Mouse (Mus musculus) MEL (cell line): Measurements from ENCODE around the gene Cdh13. TPM values are rescaled to one million over a fixed set of nuclear protein-coding genes. Genes with fewer than 3 reads are reported as not detected.

Experiments
- DNase-seq: peaks from one replicate; pipeline ENCODE4 v3.0.0; 2011; ENCODE audit warnings: low read depth, low spot score
- H3K27ac ChIP-seq: 2 replicates; pipeline ENCODE4 v1.5.1; 2012; ENCODE audit warnings: low read depth, mild to moderate bottlenecking, control low read depth, low read length, moderate library complexity; ENCODE audit not compliant: control insufficient read depth
- H3K27me3 ChIP-seq, 2 experiments: fragments of 150-350 bp in 1 of 2; sonication (generic) in 1 of 2; 2 replicates each; pipeline ENCODE4 v1.6.1; 2012; ENCODE audit warnings: low read length in 2 of 2, mild to moderate bottlenecking in 2 of 2, improper control_type of control experiment in 1 of 2, moderate library complexity in 1 of 2; ENCODE audit not compliant: insufficient read depth in 2 of 2, control insufficient read depth in 1 of 2
- H3K36me3 ChIP-seq, 2 experiments: 2 replicates each; pipeline ENCODE4 v1.6.1; 2012 to 2014; ENCODE audit warnings: low read length in 2 of 2, improper control_type of control experiment in 1 of 2, inconsistent platforms in 1 of 2, mild to moderate bottlenecking in 1 of 2; ENCODE audit not compliant: insufficient read depth in 2 of 2, control insufficient read depth in 1 of 2
- H3K4me1 ChIP-seq, 2 experiments: fragments of 150-350 bp in 1 of 2; sonication (generic) in 1 of 2; 2 replicates each; pipeline ENCODE4 v1.6.1; 2012; ENCODE audit warnings: low read length in 2 of 2, improper control_type of control experiment in 1 of 2, mild to moderate bottlenecking in 1 of 2; ENCODE audit not compliant: insufficient read depth in 2 of 2, control insufficient read depth in 1 of 2
- H3K4me3 ChIP-seq, 2 experiments: fragments of 150-350 bp in 1 of 2; sonication (generic) in 1 of 2; 2 replicates each; pipeline ENCODE4 v1.5.1; 2012; ENCODE audit warnings: low read depth in 2 of 2, low read length in 2 of 2, mild to moderate bottlenecking in 2 of 2, moderate library complexity in 2 of 2, control low read depth in 1 of 2, improper control_type of control experiment in 1 of 2; ENCODE audit not compliant: control insufficient read depth in 1 of 2, insufficient read depth in 1 of 2
- H3K79me2 ChIP-seq: 2 replicates; pipeline ENCODE4 v1.6.1; 2012; ENCODE audit warnings: mild to moderate bottlenecking, low read length, moderate library complexity; ENCODE audit not compliant: control insufficient read depth, poor library complexity, insufficient read depth
- H3K9ac ChIP-seq: 2 replicates; pipeline ENCODE4 v1.6.1; 2012; ENCODE audit warnings: low read depth, mild to moderate bottlenecking, control low read depth, low read length, moderate library complexity; ENCODE audit not compliant: control insufficient read depth, poor library complexity, severe bottlenecking
- H3K9me3 ChIP-seq: fragments of 150-350 bp; sonication (generic); replicated peaks from 2 replicates; pipeline ENCODE4 v1.6.1; 2012; ENCODE audit warnings: mild to moderate bottlenecking, low read length, improper control_type of control experiment, moderate library complexity; ENCODE audit not compliant: insufficient read depth
- CHD1 ChIP-seq: IDR thresholded peaks from 2 replicates; pipeline ENCODE4 v1.6.1; 2012; ENCODE audit warnings: low read depth, mild to moderate bottlenecking, inconsistent platforms, low read length, improper control_type of control experiment
- EP300 ChIP-seq, 2 experiments: IDR thresholded peaks; 2 replicates each; pipeline ENCODE4 v1.6.1; 2011; ENCODE audit warnings: improper control_type of control experiment in 2 of 2, low read length in 2 of 2, low read depth in 1 of 2, mild to moderate bottlenecking in 1 of 2
- ETS1 ChIP-seq: IDR thresholded peaks from 2 replicates; pipeline ENCODE4 v1.6.1; 2012; ENCODE audit warnings: low read depth, mild to moderate bottlenecking, inconsistent platforms, low read length, improper control_type of control experiment, moderate library complexity
- GABPA ChIP-seq: IDR thresholded peaks from 2 replicates; pipeline ENCODE4 v1.6.1; 2012; ENCODE audit warnings: low read depth, mild to moderate bottlenecking, inconsistent platforms, low read length, improper control_type of control experiment, moderate library complexity
- GATA1 ChIP-seq: IDR thresholded peaks from 2 replicates; pipeline ENCODE4 v1.6.1; 2011; ENCODE audit warnings: low read depth, low read length, improper control_type of control experiment
- JUND ChIP-seq: IDR thresholded peaks from 2 replicates; pipeline ENCODE4 v1.6.1; 2011; ENCODE audit warnings: low read depth, mild to moderate bottlenecking, improper control_type of control experiment, low read length
- MAX ChIP-seq: IDR thresholded peaks from 2 replicates; pipeline ENCODE4 v1.6.1; 2011; ENCODE audit warnings: low read length, improper control_type of control experiment
- MEF2A ChIP-seq: IDR thresholded peaks from 2 replicates; pipeline ENCODE4 v1.6.1; 2014; ENCODE audit warnings: low read depth, mild to moderate bottlenecking, inconsistent platforms, low read length, improper control_type of control experiment; ENCODE audit not compliant: poor library complexity, insufficient replicate concordance, severe bottlenecking; ENCODE audit errors: extremely low read depth
- MXI1 ChIP-seq: IDR thresholded peaks from 2 replicates; pipeline ENCODE4 v1.6.1; 2011; ENCODE audit warnings: mild to moderate bottlenecking, low read depth, low read length, improper control_type of control experiment
- NRF1 ChIP-seq: IDR thresholded peaks from 2 replicates; pipeline ENCODE4 v1.6.1; 2014; ENCODE audit warnings: low read depth, mild to moderate bottlenecking, inconsistent platforms, low read length, improper control_type of control experiment, moderate library complexity; ENCODE audit not compliant: poor library complexity, insufficient read depth, severe bottlenecking
- RCOR1 ChIP-seq: IDR thresholded peaks from 2 replicates; pipeline ENCODE4 v1.6.1; 2012; ENCODE audit warnings: low read depth, mild to moderate bottlenecking, inconsistent platforms, low read length, improper control_type of control experiment
- SMC3 ChIP-seq: IDR thresholded peaks from 2 replicates; pipeline ENCODE4 v1.6.1; 2011; ENCODE audit warnings: low read depth, low read length, improper control_type of control experiment
- TCF12 ChIP-seq: IDR thresholded peaks from 2 replicates; pipeline ENCODE4 v1.6.1; 2014; ENCODE audit warnings: low read depth, mild to moderate bottlenecking, inconsistent platforms, low read length, improper control_type of control experiment, moderate library complexity
- USF1 ChIP-seq: IDR thresholded peaks from 2 replicates; pipeline ENCODE4 v1.6.1; 2014; ENCODE audit warnings: low read depth, mild to moderate bottlenecking, inconsistent platforms, low read length, improper control_type of control experiment, moderate library complexity
- ZC3H11A ChIP-seq: IDR thresholded peaks from 2 replicates; pipeline ENCODE4 v1.6.1; 2012; ENCODE audit warnings: low read depth, mild to moderate bottlenecking, inconsistent platforms, low read length, improper control_type of control experiment
- ZMIZ1 ChIP-seq: IDR thresholded peaks from 2 replicates; pipeline ENCODE4 v1.6.1; 2012; ENCODE audit warnings: low read depth, mild to moderate bottlenecking, inconsistent platforms, low read length, improper control_type of control experiment, moderate library complexity
- polyA plus RNA-seq, 2 experiments: library from polyadenylated mRNA; stranded (reverse) in 1 of 2; unstranded in 1 of 2; fragments of >175 nt in 1 of 2; fragments of >200 nt in 1 of 2; gene quantifications; 2 replicates each; pipeline versions ENCODE4 v1.2.1 to v1.2.4; 2012; ENCODE audit warnings: low replicate concordance in 2 of 2, low read depth in 1 of 2; ENCODE audit not compliant: insufficient read length in 2 of 2, insufficient read depth in 1 of 2, missing spikeins in 1 of 2
- total RNA-seq: library from RNA; depleted of rRNA; stranded (reverse); fragments of 300-350 nt; gene quantifications from 2 replicates; pipeline ENCODE4 v1.2.3, GENCODE M21; 2012

The Cdh13 gene
- total and polyA plus RNA-seq, 3 experiments = not detected

DNA sequence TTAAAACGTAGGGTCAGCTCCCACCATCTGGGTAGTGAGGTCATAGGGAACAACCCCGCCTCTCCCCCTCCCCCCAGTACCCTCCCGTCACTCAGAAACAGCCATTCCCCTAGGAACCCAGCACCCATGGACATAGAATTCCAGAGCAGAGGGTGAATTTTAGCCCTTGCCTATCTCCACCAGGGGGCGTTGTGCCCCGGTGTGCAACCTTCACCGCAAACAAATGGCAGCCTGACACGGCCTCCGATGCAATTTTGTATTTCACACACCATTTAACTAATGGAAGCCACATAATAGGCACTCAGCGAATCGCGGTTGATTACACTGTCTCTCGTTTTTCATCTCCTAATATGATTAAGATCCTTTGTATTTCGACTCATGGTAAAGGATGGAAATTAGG, 461.5 kb downstream of the Cdh13 start:
- H3K9ac ChIP-seq = no peak overlapping the region
- no peak overlapping the region for H3K4me3 ChIP-seq
- no peaks in the 10 kb centered on the region for H3K36me3 ChIP-seq
- no peaks in the 10 kb centered on the region for H3K4me1 ChIP-seq
- no peaks in the 10 kb centered on the region for H3K9me3 ChIP-seq
- no peak for DNase-seq
- TF ChIP-seq ETS1 (no peak), GATA1 (no peak), USF1 (no peak), SMC3 (no peak), GABPA (no peak)
- no peak overlapping the region for H3K27ac ChIP-seq
- no peaks in the 10 kb centered on the region for H3K79me2 ChIP-seq
- no peaks in the 10 kb centered on the region for H3K27me3 ChIP-seq

DNA sequence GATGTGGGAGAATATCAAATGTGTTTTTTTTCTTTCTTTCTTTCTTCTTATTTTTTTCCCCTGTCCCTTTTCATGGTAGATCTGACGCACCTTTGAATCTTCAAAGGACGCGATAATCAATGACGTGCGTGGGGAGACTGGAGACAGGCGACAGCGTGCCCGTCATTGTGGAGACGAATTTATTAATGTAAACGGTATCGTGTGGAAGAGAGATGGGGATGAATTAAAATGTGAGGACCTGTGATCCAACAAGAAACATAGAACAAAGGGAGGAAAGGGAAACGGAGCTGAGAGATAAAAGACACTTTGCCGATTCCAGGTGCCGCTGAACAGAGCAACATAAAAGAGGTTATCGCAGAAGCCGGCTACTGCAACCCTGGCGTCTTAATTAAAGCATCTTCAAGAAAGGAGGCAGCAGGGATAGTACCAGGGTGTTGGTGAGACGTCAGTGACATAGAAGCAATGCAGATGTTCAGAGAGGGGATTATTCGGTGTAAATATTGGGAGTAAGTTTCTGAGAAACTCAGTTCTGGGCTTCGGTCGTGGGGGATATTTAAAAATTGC, 464.6 kb downstream of the Cdh13 start:
- H3K27ac ChIP-seq = no peak overlapping the region
- H3K36me3 ChIP-seq = no peaks in the 10 kb centered on the region
- no peaks in the 10 kb centered on the region for H3K4me1 ChIP-seq
- no peaks in the 10 kb centered on the region for H3K27me3 ChIP-seq
- DNase-seq = no peak
- H3K9ac ChIP-seq = no peak overlapping the region
- no peaks in the 10 kb centered on the region for H3K9me3 ChIP-seq
- no peaks in the 10 kb centered on the region for H3K79me2 ChIP-seq
- H3K4me3 ChIP-seq = no peak overlapping the region
- TF ChIP-seq TCF12 (no peak), ZMIZ1 (no peak), EP300 (IDR thresholded peaks at IDR 0.05; ENCODE audit: low read depth in 1 of 2, low read length in 2 of 2) (no peak), MEF2A (no peak), JUND (no peak), RCOR1 (no peak), CHD1 (no peak), NRF1 (no peak), MAX (no peak), MXI1 (no peak), ZC3H11A (no peak)
- TF ChIP-seq, all 39 proteins: peak for 0
